Mouse (Mus musculus) kidney, embryonic 15.5 days (tissue): Measurements from ENCODE around the gene 4921517D22Rik. TPM values are rescaled to one million over a fixed set of nuclear protein-coding genes. Genes with fewer than 3 reads are reported as not detected.

Experiments used
- ATAC-seq: fragments of 200-750 bp; cut with Nextera tagmentation; replicated peaks from 2 replicates; pipeline ENCODE4 v1.8.0; 2017; ENCODE audit warnings: moderate TSS enrichment; ENCODE audit not compliant: low FRiP score
- H3K27ac ChIP-seq: fragments of 300-500 bp; sonication (generic); 2 replicates; pipeline ENCODE4 v1.5.1; 2015; ENCODE audit warnings: mild to moderate bottlenecking, inconsistent platforms
- H3K27me3 ChIP-seq: fragments of 300-500 bp; sonication (generic); 2 replicates; pipeline ENCODE4 v1.6.1; 2015; ENCODE audit warnings: inconsistent platforms
- H3K36me3 ChIP-seq: fragments of 300-500 bp; sonication (generic); 2 replicates; pipeline ENCODE4 v1.6.1; 2015; ENCODE audit warnings: inconsistent platforms
- H3K4me1 ChIP-seq: fragments of 300-500 bp; sonication (generic); 2 replicates; pipeline ENCODE4 v1.6.1; 2015; ENCODE audit warnings: inconsistent platforms
- H3K4me2 ChIP-seq: fragments of 300-500 bp; sonication (generic); 2 replicates; pipeline ENCODE4 v1.6.1; 2015; ENCODE audit warnings: moderate library complexity, mild to moderate bottlenecking, inconsistent platforms
- H3K4me3 ChIP-seq: fragments of 300-500 bp; sonication (generic); replicated peaks from 2 replicates; pipeline ENCODE4 v1.5.1; 2015; ENCODE audit warnings: mild to moderate bottlenecking, inconsistent platforms
- H3K9ac ChIP-seq: fragments of 300-500 bp; sonication (generic); 2 replicates; pipeline ENCODE4 v1.6.1; 2015; ENCODE audit warnings: mild to moderate bottlenecking, inconsistent platforms
- H3K9me3 ChIP-seq: fragments of 300-500 bp; sonication (generic); replicated peaks from 2 replicates; pipeline ENCODE4 v1.6.1; 2016; ENCODE audit warnings: inconsistent platforms
- WGBS: fragments of 180-500 bp; shearing (Covaris S2); methylation state at CpG from one replicate; pipeline ENCODE4 v1.1.7; 2015; ENCODE audit warnings: mixed read lengths; 5-methylcytosine and 5-hydroxymethylcytosine counted together
- polyA plus RNA-seq: library from polyadenylated mRNA; unstranded; fragments of >200 nt; fragmentation: Nextera tagmentation; extraction: Ambion mirVana; gene quantifications from 2 replicates; pipeline ENCODE4 v1.2.1, GENCODE M21; 2015

Gene 4921517D22Rik
- polyA plus RNA-seq, 1 experiment from 2014 or later, result not detected

- no peak for ATAC-seq
- H3K9ac ChIP-seq, result no peak overlapping the region
- no peak overlapping the region for H3K27ac ChIP-seq
- no peaks in the 10 kb centered on the region for H3K27me3 ChIP-seq
- H3K9me3 ChIP-seq, result no peaks in the 10 kb centered on the region
- H3K4me3 ChIP-seq, result no peak overlapping the region
- H3K4me1 ChIP-seq, result peaks cover 31% of the 10 kb centered on the region
- H3K36me3 ChIP-seq, result no peaks in the 10 kb centered on the region
- H3K4me2 ChIP-seq, result no peak overlapping the region
- WGBS, result 83% methylated on average over 2 of the region's 2 CpGs
These were observed 22.4 kb downstream of the 4921517D22Rik start for GRCm38 (mm10) chr13:59671521-59671920.

- Histone ChIP-seq H3K4me3 (no peak overlapping the region), H3K9ac (no peak overlapping the region), H3K4me1 (peaks cover 26% of the 10 kb centered on the region), H3K27ac (no peak overlapping the region), H3K4me2 (no peak overlapping the region), H3K27me3 (no peaks in the 10 kb centered on the region), H3K9me3 (no peaks in the 10 kb centered on the region), H3K36me3 (peaks cover 3% of the 10 kb centered on the region; the same call in 1 of the 2 replicates)
- WGBS, result 91% methylated on average over 10 of the region's 10 CpGs
- ATAC-seq, result no peak
These were observed 24.0 kb downstream of the 4921517D22Rik start for GRCm38 (mm10) chr13:59669946-59670345.

- Histone ChIP-seq H3K4me3 (no peak overlapping the region), H3K9me3 (no peaks in the 10 kb centered on the region), H3K27me3 (no peaks in the 10 kb centered on the region), H3K4me2 (no peak overlapping the region), H3K36me3 (peaks cover 12% of the 10 kb centered on the region), H3K4me1 (peaks cover 23% of the 10 kb centered on the region), H3K27ac (peak overlapping the region; percentile 66), H3K9ac (no peak overlapping the region)
- WGBS, result 38% methylated on average over 11 of the region's 11 CpGs
- ATAC-seq, result peak; percentile 72
These were observed 25.3 kb downstream of the 4921517D22Rik start for GRCm38 (mm10) chr13:59668501-59669093.

- H3K4me1 ChIP-seq, result peaks cover 24% of the 10 kb centered on the region
- H3K27me3 ChIP-seq, result no peaks in the 10 kb centered on the region
- 88% methylated on average over 5 of the region's 5 CpGs for WGBS
- ATAC-seq, result no peak
- no peak overlapping the region for H3K4me3 ChIP-seq
- H3K9me3 ChIP-seq, result no peaks in the 10 kb centered on the region
- no peak overlapping the region for H3K27ac ChIP-seq
- H3K36me3 ChIP-seq, result peaks cover 12% of the 10 kb centered on the region
- no peak overlapping the region for H3K9ac ChIP-seq
- no peak overlapping the region for H3K4me2 ChIP-seq
These were observed 26.1 kb downstream of the 4921517D22Rik start for GRCm38 (mm10) chr13:59667763-59668162.

GRCm38 (mm10) chr13:59663939-59664712, 29.8 kb downstream of the 4921517D22Rik start:
- Histone ChIP-seq H3K9ac (no peak overlapping the region), H3K4me3 (no peak overlapping the region), H3K36me3 (peaks cover 19% of the 10 kb centered on the region), H3K4me1 (peaks cover 24% of the 10 kb centered on the region), H3K27me3 (no peaks in the 10 kb centered on the region), H3K4me2 (no peak overlapping the region), H3K27ac (no peak overlapping the region), H3K9me3 (no peaks in the 10 kb centered on the region)
- ATAC-seq, result peak; percentile 57; the same call in 1 of the 2 replicates
- whole genome bisulfite sequencing, result 78% methylated on average over 19 of the region's 19 CpGs

- Histone ChIP-seq H3K36me3 (peaks cover 23% of the 10 kb centered on the region), H3K9ac (no peak overlapping the region), H3K4me2 (no peak overlapping the region), H3K4me3 (no peak overlapping the region), H3K4me1 (peaks cover 18% of the 10 kb centered on the region), H3K9me3 (no peaks in the 10 kb centered on the region), H3K27ac (no peak overlapping the region), H3K27me3 (no peaks in the 10 kb centered on the region)
- WGBS, result 97% methylated on average over 12 of the region's 12 CpGs
- ATAC-seq, result no peak
These were observed 31.9 kb downstream of the 4921517D22Rik start for GRCm38 (mm10) chr13:59661966-59662365.

GRCm38 (mm10) chr13:59661387-59661786, 32.5 kb downstream of the 4921517D22Rik start:
- ATAC-seq, result no peak
- H3K4me3 ChIP-seq, result no peak overlapping the region
- 90% methylated on average over 8 of the region's 8 CpGs for WGBS
- H3K27me3 ChIP-seq, result no peaks in the 10 kb centered on the region
- peaks cover 23% of the 10 kb centered on the region for H3K4me1 ChIP-seq
- no peak overlapping the region for H3K27ac ChIP-seq
- no peaks in the 10 kb centered on the region for H3K9me3 ChIP-seq
- no peak overlapping the region for H3K9ac ChIP-seq
- H3K36me3 ChIP-seq, result peaks cover 23% of the 10 kb centered on the region
- no peak overlapping the region for H3K4me2 ChIP-seq

- Histone ChIP-seq H3K27me3 (no peaks in the 10 kb centered on the region), H3K27ac (no peak overlapping the region), H3K36me3 (peaks cover 23% of the 10 kb centered on the region), H3K4me2 (no peak overlapping the region), H3K9ac (no peak overlapping the region), H3K4me1 (peaks cover 23% of the 10 kb centered on the region), H3K9me3 (no peaks in the 10 kb centered on the region), H3K4me3 (no peak overlapping the region)
- ATAC-seq, result no peak
- WGBS, result 96% methylated on average over 3 of the region's 3 CpGs
These were observed 33.5 kb downstream of the 4921517D22Rik start for GRCm38 (mm10) chr13:59660371-59660770.

- H3K4me2 ChIP-seq, result no peak overlapping the region
- H3K27me3 ChIP-seq, result no peaks in the 10 kb centered on the region
- no peaks in the 10 kb centered on the region for H3K9me3 ChIP-seq
- no peak for ATAC-seq
- no peak overlapping the region for H3K9ac ChIP-seq
- H3K27ac ChIP-seq, result no peak overlapping the region
- WGBS, result 87% methylated on average over 5 of the region's 5 CpGs
- peaks cover 11% of the 10 kb centered on the region; the same call in 1 of the 2 replicates for H3K36me3 ChIP-seq
- H3K4me1 ChIP-seq, result peaks cover 25% of the 10 kb centered on the region
- no peak overlapping the region for H3K4me3 ChIP-seq
These were observed 36.1 kb downstream of the 4921517D22Rik start for GRCm38 (mm10) chr13:59657781-59658180.

GRCm38 (mm10) chr13:59656975-59657388, 36.9 kb downstream of the 4921517D22Rik start:
- H3K4me1 ChIP-seq, result peaks cover 33% of the 10 kb centered on the region
- 0 out of 2 replicates have a peak, but pooled peaks cover 8% of the 10 kb centered on the region for H3K36me3 ChIP-seq
- no peak overlapping the region for H3K4me2 ChIP-seq
- no peak overlapping the region for H3K9ac ChIP-seq
- H3K27ac ChIP-seq, result peak overlapping the region; percentile 74
- no peaks in the 10 kb centered on the region for H3K27me3 ChIP-seq
- H3K9me3 ChIP-seq, result no peaks in the 10 kb centered on the region
- no peak overlapping the region for H3K4me3 ChIP-seq
- ATAC-seq, result no peak
- 61% methylated on average over 4 of the region's 4 CpGs for WGBS

- WGBS, result 58% methylated on average over 10 of the region's 10 CpGs
- no peak overlapping the region for H3K9ac ChIP-seq
- no peak overlapping the region for H3K4me2 ChIP-seq
- no peaks in the 10 kb centered on the region for H3K9me3 ChIP-seq
- H3K36me3 ChIP-seq, result 0 out of 2 replicates have a peak, but pooled peaks cover 5% of the 10 kb centered on the region
- H3K27ac ChIP-seq, result peak overlapping the region; percentile 74; the same call in 1 of the 2 replicates
- peaks cover 34% of the 10 kb centered on the region for H3K4me1 ChIP-seq
- no peak for ATAC-seq
- no peak overlapping the region for H3K4me3 ChIP-seq
- no peaks in the 10 kb centered on the region for H3K27me3 ChIP-seq
These were observed 37.5 kb downstream of the 4921517D22Rik start for GRCm38 (mm10) chr13:59656316-59656832.

GRCm38 (mm10) chr13:59655718-59656315, 38.1 kb downstream of the 4921517D22Rik start:
- H3K27ac ChIP-seq, result no peak overlapping the region
- no peak overlapping the region for H3K9ac ChIP-seq
- 0 out of 2 replicates have a peak, but pooled peaks cover 5% of the 10 kb centered on the region for H3K36me3 ChIP-seq
- 94% methylated on average over 15 of the region's 15 CpGs for WGBS
- H3K4me3 ChIP-seq, result no peak overlapping the region
- H3K9me3 ChIP-seq, result no peaks in the 10 kb centered on the region
- peaks cover 40% of the 10 kb centered on the region for H3K4me1 ChIP-seq
- H3K4me2 ChIP-seq, result no peak overlapping the region
- H3K27me3 ChIP-seq, result no peaks in the 10 kb centered on the region
- ATAC-seq, result no peak
